Mouse (Mus musculus): ENCODE measurements around the gene Col4a4. TPM values are rescaled to one million over a fixed set of nuclear protein-coding genes. Genes with fewer than 3 reads are reported as not detected.
A peak's percentile ranks its signal among the peaks of the same experiment; 100 is the strongest.

Col4a4 gene
- polyA plus RNA-seq, 1 experiment from 2014 or later: 0.07 TPM

DNA sequence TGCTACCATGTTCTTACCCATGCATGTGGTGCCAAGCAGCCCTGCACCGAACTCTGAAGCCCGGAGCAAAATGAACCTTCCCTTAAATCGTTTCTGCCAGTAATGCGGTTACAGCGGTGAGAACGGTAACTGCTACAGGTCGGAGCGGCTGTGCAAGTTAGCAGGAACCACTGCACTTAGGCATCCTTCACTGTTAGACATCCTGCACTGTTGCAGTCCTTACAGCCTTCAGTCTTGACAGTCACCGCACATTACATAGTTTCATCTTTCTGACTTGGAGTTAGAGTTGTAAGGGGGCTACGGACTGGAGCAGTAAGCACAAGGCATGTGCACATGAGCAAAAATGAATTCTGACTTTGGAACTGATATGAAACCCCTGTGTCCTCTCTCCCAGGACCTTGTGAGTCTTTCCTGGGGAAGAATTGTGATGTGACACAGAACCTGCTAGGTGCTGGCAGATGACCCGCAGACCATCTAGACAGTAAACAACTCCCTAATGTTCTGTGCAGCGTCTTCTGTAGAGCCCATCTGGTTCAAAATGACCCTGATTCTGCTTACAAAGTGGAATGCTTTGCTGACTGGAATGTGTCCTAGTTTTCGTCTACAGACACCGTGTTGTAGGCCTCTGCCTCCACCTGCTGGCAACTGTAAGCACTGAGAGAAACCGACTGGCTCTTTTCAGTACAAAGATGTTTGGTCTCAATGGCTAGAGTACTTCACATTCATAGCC lies 153.6 kb downstream of the Col4a4 start:
- Histone ChIP-seq H3K4me1 (ENCODE audit: control insufficient read depth, insufficient read depth, low read length) (no peaks in the 10 kb centered on the region), H3K9me3 (ENCODE audit: control insufficient read depth, low read length) (no peaks in the 10 kb centered on the region), H3K9ac (replicated peaks; ENCODE audit: low read length) (no peak overlapping the region), H3K27me3 (ENCODE audit: control insufficient read depth, insufficient read depth, low read length) (no peaks in the 10 kb centered on the region), H3K27ac (replicated peaks; ENCODE audit: low read depth, low read length) (no peak overlapping the region), H3K36me3 (ENCODE audit: control insufficient read depth, insufficient read depth, low read length) (no peaks in the 10 kb centered on the region), H3K4me3 (replicated peaks; ENCODE audit: low read depth, low read length) (no peak overlapping the region), H3K4me2 (ENCODE audit: low read length) (no peak overlapping the region)
- ATAC-seq (ENCODE audit: low FRiP score, low TSS enrichment) (peak; percentile 77; the same call in 1 of the 2 replicates), DNase-seq (peak; percentile 92)
- WGBS: 69% methylated on average over 15 of the region's 15 CpGs

DNA sequence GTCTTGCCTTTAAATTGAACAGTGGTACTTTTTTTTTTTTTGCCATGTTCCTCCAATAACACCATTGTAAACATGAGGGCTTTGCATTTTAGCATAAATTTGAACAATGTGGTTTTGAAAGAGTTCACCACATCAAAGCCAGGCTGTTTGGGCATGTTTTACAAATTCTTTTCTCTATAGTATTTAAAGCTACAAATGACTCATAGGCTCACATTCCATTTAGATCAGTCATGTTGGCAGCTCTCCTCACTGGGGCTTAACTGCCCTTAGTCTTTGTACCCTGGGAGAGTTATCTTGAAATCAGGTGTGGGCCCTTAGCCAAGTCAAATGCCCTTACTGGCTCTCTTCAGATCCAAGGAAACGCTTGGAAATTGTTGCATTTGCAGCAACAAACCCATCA lies 157.6 kb downstream of the Col4a4 start:
- Histone ChIP-seq H3K4me1 (ENCODE audit: control insufficient read depth, insufficient read depth, low read length) (no peaks in the 10 kb centered on the region), H3K4me3 (replicated peaks; ENCODE audit: low read depth, low read length) (no peak overlapping the region), H3K27ac (replicated peaks; ENCODE audit: low read depth, low read length) (no peak overlapping the region), H3K9ac (replicated peaks; ENCODE audit: low read length) (no peak overlapping the region), H3K27me3 (ENCODE audit: control insufficient read depth, insufficient read depth, low read length) (no peaks in the 10 kb centered on the region), H3K36me3 (ENCODE audit: control insufficient read depth, insufficient read depth, low read length) (no peaks in the 10 kb centered on the region), H3K9me3 (ENCODE audit: control insufficient read depth, low read length) (no peaks in the 10 kb centered on the region), H3K4me2 (ENCODE audit: low read length) (no peak overlapping the region)
- WGBS: 74% methylated on average over 1 of the region's 1 CpGs
- DNase-seq (peak; percentile 36), ATAC-seq (ENCODE audit: low FRiP score, low TSS enrichment) (no peak)

GRCm38 (mm10) chr1:82427729-82428128 lies 158.9 kb downstream of the Col4a4 start:
- no peak overlapping the region for H3K27ac ChIP-seq (replicated peaks; ENCODE audit: low read depth, low read length)
- no peaks in the 10 kb centered on the region for H3K27me3 ChIP-seq (ENCODE audit: control insufficient read depth, insufficient read depth, low read length)
- H3K9ac ChIP-seq (replicated peaks; ENCODE audit: low read length): no peak overlapping the region
- no peaks in the 10 kb centered on the region for H3K36me3 ChIP-seq (ENCODE audit: control insufficient read depth, insufficient read depth, low read length)
- ATAC-seq (ENCODE audit: low FRiP score, low TSS enrichment) (no peak), DNase-seq (no peak)
- no peaks in the 10 kb centered on the region for H3K4me1 ChIP-seq (ENCODE audit: control insufficient read depth, insufficient read depth, low read length)
- no peak overlapping the region for H3K4me3 ChIP-seq (replicated peaks; ENCODE audit: low read depth, low read length)
- WGBS: 96% methylated on average over 5 of the region's 5 CpGs
- no peaks in the 10 kb centered on the region for H3K9me3 ChIP-seq (ENCODE audit: control insufficient read depth, low read length)
- no peak overlapping the region for H3K4me2 ChIP-seq (ENCODE audit: low read length)

- Histone ChIP-seq H3K27ac (replicated peaks; ENCODE audit: low read depth, low read length) (no peak overlapping the region), H3K9me3 (ENCODE audit: control insufficient read depth, low read length) (no peaks in the 10 kb centered on the region), H3K27me3 (ENCODE audit: control insufficient read depth, insufficient read depth, low read length) (no peaks in the 10 kb centered on the region), H3K4me1 (ENCODE audit: control insufficient read depth, insufficient read depth, low read length) (no peaks in the 10 kb centered on the region), H3K4me3 (replicated peaks; ENCODE audit: low read depth, low read length) (no peak overlapping the region), H3K36me3 (ENCODE audit: control insufficient read depth, insufficient read depth, low read length) (no peaks in the 10 kb centered on the region), H3K4me2 (ENCODE audit: low read length) (no peak overlapping the region), H3K9ac (replicated peaks; ENCODE audit: low read length) (no peak overlapping the region)
- WGBS: 85% methylated on average over 4 of the region's 4 CpGs
- no peak for ATAC-seq (ENCODE audit: low FRiP score, low TSS enrichment)
- no peak for DNase-seq
Measured at GRCm38 (mm10) chr1:82415641-82416040, 171.0 kb downstream of the Col4a4 start.

DNA sequence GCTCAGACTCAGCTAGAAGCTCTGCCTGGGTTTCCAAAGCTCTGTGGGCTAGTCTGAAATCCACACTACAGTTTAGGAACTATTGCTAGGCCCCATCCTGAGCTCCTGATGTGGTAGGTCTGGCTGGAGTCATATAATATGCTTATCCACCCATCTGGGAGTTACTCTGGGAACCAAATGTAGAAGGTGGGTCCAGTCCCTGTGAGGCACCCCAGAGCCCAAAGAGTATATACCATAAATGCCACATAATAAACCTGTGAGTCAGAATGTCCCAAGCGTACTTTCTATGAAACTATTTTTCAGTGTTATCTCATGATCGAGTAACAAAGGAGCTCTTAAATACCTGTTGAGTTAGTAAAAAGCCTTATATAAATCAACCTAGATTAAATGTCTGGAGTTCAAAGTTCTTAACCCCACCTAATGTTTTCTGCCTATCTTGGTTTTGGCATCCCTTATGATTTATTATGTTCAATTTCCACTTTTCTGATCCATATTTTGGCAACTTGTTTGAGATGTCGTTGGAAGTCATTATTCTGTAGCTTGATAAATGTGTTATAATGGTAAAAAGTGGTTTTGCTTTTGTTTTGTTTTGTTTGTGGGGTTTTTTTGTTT lies 172.1 kb downstream of the Col4a4 start:
- H3K4me2 ChIP-seq (ENCODE audit: low read length): no peak overlapping the region
- DNase-seq: no peak
- no peak for ATAC-seq (ENCODE audit: low FRiP score, low TSS enrichment)
- no peaks in the 10 kb centered on the region for H3K9me3 ChIP-seq (ENCODE audit: control insufficient read depth, low read length)
- H3K36me3 ChIP-seq (ENCODE audit: control insufficient read depth, insufficient read depth, low read length): no peaks in the 10 kb centered on the region
- no peaks in the 10 kb centered on the region for H3K4me1 ChIP-seq (ENCODE audit: control insufficient read depth, insufficient read depth, low read length)
- H3K9ac ChIP-seq (replicated peaks; ENCODE audit: low read length): no peak overlapping the region
- 92% methylated on average over 3 of the region's 3 CpGs for WGBS
- H3K27ac ChIP-seq (replicated peaks; ENCODE audit: low read depth, low read length): no peak overlapping the region
- H3K27me3 ChIP-seq (ENCODE audit: control insufficient read depth, insufficient read depth, low read length): no peaks in the 10 kb centered on the region
- no peak overlapping the region for H3K4me3 ChIP-seq (replicated peaks; ENCODE audit: low read depth, low read length)

GRCm38 (mm10) chr1:82412085-82412484 lies 174.6 kb downstream of the Col4a4 start:
- WGBS: 80% methylated on average over 4 of the region's 4 CpGs
- Histone ChIP-seq H3K9ac (replicated peaks; ENCODE audit: low read length) (no peak overlapping the region), H3K27ac (replicated peaks; ENCODE audit: low read depth, low read length) (no peak overlapping the region), H3K4me1 (ENCODE audit: control insufficient read depth, insufficient read depth, low read length) (no peaks in the 10 kb centered on the region), H3K4me2 (ENCODE audit: low read length) (no peak overlapping the region), H3K9me3 (ENCODE audit: control insufficient read depth, low read length) (no peaks in the 10 kb centered on the region), H3K27me3 (ENCODE audit: control insufficient read depth, insufficient read depth, low read length) (no peaks in the 10 kb centered on the region), H3K36me3 (ENCODE audit: control insufficient read depth, insufficient read depth, low read length) (no peaks in the 10 kb centered on the region), H3K4me3 (replicated peaks; ENCODE audit: low read depth, low read length) (no peak overlapping the region)
- DNase-seq: no peak
- no peak for ATAC-seq (ENCODE audit: low FRiP score, low TSS enrichment)

DNA sequence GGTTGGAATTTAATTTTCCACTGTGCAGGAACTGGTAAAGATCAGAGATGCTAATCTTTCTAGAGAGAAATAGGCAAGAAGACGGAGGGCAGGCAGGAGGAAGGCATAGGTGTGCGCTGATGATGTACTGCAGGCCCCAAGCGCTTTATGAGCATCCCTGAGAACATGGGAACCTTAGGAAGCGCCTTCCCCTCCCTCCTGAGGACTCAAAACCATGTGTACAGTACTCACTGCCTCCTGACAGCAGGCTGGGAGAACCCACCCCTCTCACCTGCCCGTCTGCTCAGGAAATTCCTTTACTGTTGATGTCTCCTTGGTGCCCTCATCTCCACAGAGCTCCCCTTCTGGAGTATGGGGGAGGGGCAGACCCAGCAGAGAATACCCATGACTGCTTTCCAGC lies 175.1 kb downstream of the Col4a4 start:
- no peak overlapping the region for H3K4me2 ChIP-seq (ENCODE audit: low read length)
- no peaks in the 10 kb centered on the region for H3K4me1 ChIP-seq (ENCODE audit: control insufficient read depth, insufficient read depth, low read length)
- H3K36me3 ChIP-seq (ENCODE audit: control insufficient read depth, insufficient read depth, low read length): no peaks in the 10 kb centered on the region
- H3K27ac ChIP-seq (replicated peaks; ENCODE audit: low read depth, low read length): no peak overlapping the region
- no peak overlapping the region for H3K4me3 ChIP-seq (replicated peaks; ENCODE audit: low read depth, low read length)
- no peak for ATAC-seq (ENCODE audit: low FRiP score, low TSS enrichment)
- 83% methylated on average over 5 of the region's 5 CpGs for WGBS
- DNase-seq: no peak
- H3K9ac ChIP-seq (replicated peaks; ENCODE audit: low read length): no peak overlapping the region
- no peaks in the 10 kb centered on the region for H3K9me3 ChIP-seq (ENCODE audit: control insufficient read depth, low read length)
- H3K27me3 ChIP-seq (ENCODE audit: control insufficient read depth, insufficient read depth, low read length): no peaks in the 10 kb centered on the region

DNA sequence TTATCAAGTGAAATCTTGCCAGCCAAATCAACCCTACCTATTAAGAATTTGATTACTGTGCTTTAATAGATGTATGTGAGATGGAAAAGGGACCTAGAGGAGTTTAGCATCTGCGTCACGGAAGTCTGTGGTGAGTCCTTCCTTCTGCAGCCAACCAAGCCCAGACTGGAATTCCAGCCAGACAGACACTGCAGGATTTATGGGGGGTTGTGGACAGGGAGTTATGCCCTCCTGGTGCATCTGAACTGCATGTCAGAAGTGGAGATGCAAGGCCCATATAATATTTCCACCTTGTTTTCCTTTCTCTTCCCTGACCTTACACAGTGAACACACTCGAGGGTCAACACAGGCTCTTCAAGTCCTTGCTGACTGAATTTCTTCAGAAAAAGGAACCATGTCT lies 176.1 kb downstream of the Col4a4 start:
- DNase-seq (no peak), ATAC-seq (ENCODE audit: low FRiP score, low TSS enrichment) (no peak)
- H3K27me3 ChIP-seq (ENCODE audit: control insufficient read depth, insufficient read depth, low read length): no peaks in the 10 kb centered on the region
- H3K4me1 ChIP-seq (ENCODE audit: control insufficient read depth, insufficient read depth, low read length): no peaks in the 10 kb centered on the region
- H3K4me3 ChIP-seq (replicated peaks; ENCODE audit: low read depth, low read length): no peak overlapping the region
- no peaks in the 10 kb centered on the region for H3K9me3 ChIP-seq (ENCODE audit: control insufficient read depth, low read length)
- no peaks in the 10 kb centered on the region for H3K36me3 ChIP-seq (ENCODE audit: control insufficient read depth, insufficient read depth, low read length)
- H3K9ac ChIP-seq (replicated peaks; ENCODE audit: low read length): no peak overlapping the region
- no peak overlapping the region for H3K27ac ChIP-seq (replicated peaks; ENCODE audit: low read depth, low read length)
- 86% methylated on average over 3 of the region's 3 CpGs for WGBS
- H3K4me2 ChIP-seq (ENCODE audit: low read length): no peak overlapping the region

- H3K36me3 ChIP-seq (ENCODE audit: control insufficient read depth, insufficient read depth, low read length): no peaks in the 10 kb centered on the region
- H3K4me1 ChIP-seq (ENCODE audit: control insufficient read depth, insufficient read depth, low read length): no peaks in the 10 kb centered on the region
- DNase-seq: no peak
- H3K9me3 ChIP-seq (ENCODE audit: control insufficient read depth, low read length): no peaks in the 10 kb centered on the region
- no peak overlapping the region for H3K27ac ChIP-seq (replicated peaks; ENCODE audit: low read depth, low read length)
- H3K4me3 ChIP-seq (replicated peaks; ENCODE audit: low read depth, low read length): no peak overlapping the region
- no peak for ATAC-seq (ENCODE audit: low FRiP score, low TSS enrichment)
- H3K9ac ChIP-seq (replicated peaks; ENCODE audit: low read length): no peak overlapping the region
- no peak overlapping the region for H3K4me2 ChIP-seq (ENCODE audit: low read length)
- no peaks in the 10 kb centered on the region for H3K27me3 ChIP-seq (ENCODE audit: control insufficient read depth, insufficient read depth, low read length)
- WGBS: 86% methylated on average over 9 of the region's 9 CpGs
Measured at GRCm38 (mm10) chr1:82409271-82409670, 177.4 kb downstream of the Col4a4 start.

Data from midbrain, embryonic 14.5 days (tissue).